Mouse (Mus musculus) small intestine, adult 2 months (tissue): ENCODE data around the gene Dhx15. TPM values are rescaled to one million over a fixed set of nuclear protein-coding genes. Genes with fewer than 3 reads are reported as not detected.

Source experiments
- H3K27ac ChIP-seq: fragments of 200-500 bp; 2 replicates; pipeline ENCODE4 v1.5.1; 2012; ENCODE audit warnings: low read depth, low read length, control low read depth, inconsistent platforms; ENCODE audit not compliant: insufficient read depth
- H3K27me3 ChIP-seq: fragments of 200-500 bp; 2 replicates; pipeline ENCODE4 v1.6.1; 2012; ENCODE audit warnings: mild to moderate bottlenecking, moderate library complexity, low read length, inconsistent platforms; ENCODE audit not compliant: control insufficient read depth, insufficient read depth
- H3K36me3 ChIP-seq: fragments of 200-500 bp; 2 replicates; pipeline ENCODE4 v1.6.1; 2012; ENCODE audit warnings: mild to moderate bottlenecking, low read length, control low read depth, inconsistent platforms; ENCODE audit not compliant: control insufficient read depth, insufficient read depth
- H3K4me1 ChIP-seq: fragments of 200-500 bp; 2 replicates; pipeline ENCODE4 v1.6.1; 2012; ENCODE audit warnings: low read length, inconsistent platforms, mixed read lengths; ENCODE audit not compliant: control insufficient read depth, insufficient read depth, insufficient read length
- H3K4me3 ChIP-seq: fragments of 200-500 bp; 2 replicates; pipeline ENCODE4 v1.5.1; 2012; ENCODE audit warnings: low read depth, mild to moderate bottlenecking, control low read depth, inconsistent platforms, low read length, moderate library complexity
- CTCF ChIP-seq: fragments of 200-500 bp; IDR thresholded peaks from 2 replicates; pipeline ENCODE4 v1.5.1; 2012; ENCODE audit warnings: low read depth, mild to moderate bottlenecking, control low read depth, inconsistent platforms, low read length, moderate library complexity, mixed read lengths; ENCODE audit not compliant: insufficient replicate concordance, insufficient read length; ENCODE audit errors: extremely low read depth
- POLR2A ChIP-seq: fragments of 200-500 bp; IDR thresholded peaks from 2 replicates; pipeline ENCODE4 v1.6.1; 2012; ENCODE audit warnings: low read depth, mild to moderate bottlenecking, control low read depth, inconsistent platforms, low read length, moderate library complexity
- WGBS: fragments of 180-500 bp; shearing (Covaris S2); methylation state at CpG from one replicate; pipeline ENCODE4 v1.1.7; 2018; 5-methylcytosine and 5-hydroxymethylcytosine counted together
- polyA plus RNA-seq: library from polyadenylated mRNA; depleted of rRNA; stranded (reverse); fragments of >200 nt; gene quantifications from 2 replicates; pipeline ENCODE4 v1.2.3, GENCODE M21; 2012

Dhx15 gene
- polyA plus RNA-seq, 1 experiment = 11.3 TPM

DNA sequence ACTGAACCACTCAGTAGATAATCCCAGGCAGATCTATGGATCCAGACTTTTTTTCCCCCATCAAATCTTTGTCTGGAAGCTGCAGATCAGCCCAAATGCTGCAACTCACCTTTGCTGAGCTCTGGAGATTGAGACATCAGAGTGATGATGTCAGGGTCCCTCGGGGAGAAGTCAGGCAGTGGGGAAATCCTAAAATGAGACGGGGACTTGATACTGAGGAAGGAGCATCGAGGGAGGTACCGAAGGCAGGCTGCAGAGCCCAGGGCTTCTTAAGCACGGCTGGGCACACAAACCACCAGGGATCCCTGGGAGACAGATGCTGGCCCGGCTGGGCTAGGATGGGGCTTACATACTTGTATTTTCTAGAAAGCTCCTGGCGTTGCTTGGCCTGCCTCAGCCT lies 64.1 kb downstream of the Dhx15 start:
- whole genome bisulfite sequencing = 58% methylated on average over 7 of the region's 7 CpGs
- Histone ChIP-seq H3K27ac (no peak overlapping the region), H3K4me3 (no peak overlapping the region), H3K4me1 (no peaks in the 10 kb centered on the region), H3K36me3 (no peaks in the 10 kb centered on the region), H3K27me3 (no peaks in the 10 kb centered on the region)
- TF ChIP-seq CTCF (no peak), POLR2A (no peak)

DNA sequence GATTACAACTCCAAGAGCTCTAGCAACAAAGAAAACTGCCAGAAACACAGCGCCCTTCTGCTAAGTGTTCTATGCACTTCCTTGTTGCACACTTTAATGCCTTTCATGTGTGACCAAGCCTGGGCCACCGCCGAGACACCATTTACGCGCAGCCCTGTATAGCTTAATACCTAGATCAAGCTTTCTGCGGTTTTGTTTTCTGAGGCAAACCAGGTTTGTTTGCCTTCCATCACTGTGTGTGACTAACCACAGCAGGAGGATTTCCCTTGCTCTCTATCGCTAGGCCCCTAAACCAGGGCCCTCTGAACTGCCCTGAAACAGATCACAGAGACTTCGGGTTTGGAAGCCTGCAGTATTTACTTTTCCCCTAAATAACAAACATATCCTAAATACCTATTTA lies 64.5 kb downstream of the Dhx15 start:
- Histone ChIP-seq H3K4me3 (no peak overlapping the region), H3K27me3 (no peaks in the 10 kb centered on the region), H3K27ac (no peak overlapping the region), H3K4me1 (no peaks in the 10 kb centered on the region), H3K36me3 (no peaks in the 10 kb centered on the region)
- TF ChIP-seq CTCF = no peak
- TF ChIP-seq POLR2A = no peak
- WGBS = 60% methylated on average over 8 of the region's 8 CpGs

DNA sequence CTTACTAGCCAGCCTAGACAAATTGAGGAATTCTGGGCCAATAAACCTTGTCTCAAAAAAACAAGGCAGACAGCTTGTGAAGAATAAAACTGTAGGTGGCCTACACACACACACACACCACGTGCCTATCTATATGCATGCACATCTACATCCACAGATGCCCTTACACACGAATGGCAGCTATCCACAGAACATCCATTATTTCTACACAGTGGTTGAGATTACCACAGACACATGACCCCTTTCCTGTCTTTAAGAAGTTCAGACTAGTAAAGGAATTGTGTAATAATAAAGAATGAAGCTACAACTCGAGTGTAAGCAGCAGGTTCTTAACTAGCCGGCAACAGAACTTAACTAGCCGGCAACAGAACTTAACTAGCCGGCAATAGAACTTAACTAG lies 68.2 kb downstream of the Dhx15 start:
- H3K4me3 ChIP-seq = no peak overlapping the region
- no peaks in the 10 kb centered on the region for H3K27me3 ChIP-seq
- WGBS = 81% methylated on average over 6 of the region's 6 CpGs
- no peak for TF ChIP-seq POLR2A
- TF ChIP-seq CTCF = no peak
- no peak overlapping the region for H3K27ac ChIP-seq
- H3K4me1 ChIP-seq = no peaks in the 10 kb centered on the region
- no peaks in the 10 kb centered on the region for H3K36me3 ChIP-seq

DNA sequence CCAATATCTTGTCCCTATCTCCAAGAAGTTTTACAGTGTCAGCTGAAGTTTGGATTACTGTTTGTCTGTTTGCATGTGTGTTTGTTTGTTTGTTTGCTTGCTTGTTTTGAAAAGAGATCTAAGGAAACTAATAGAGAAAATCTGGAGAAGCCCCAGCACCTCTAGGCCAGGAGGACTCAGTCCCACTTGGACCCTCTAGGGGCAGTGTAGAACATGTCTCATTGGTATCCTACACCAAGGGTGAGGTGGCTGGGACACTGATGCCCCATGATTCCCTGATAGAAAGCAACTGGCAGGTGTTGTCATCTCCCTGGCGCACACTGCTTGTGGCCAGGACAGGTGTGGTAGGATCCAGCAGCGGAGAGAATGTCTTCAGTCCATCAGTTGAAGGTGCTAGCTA lies 70.5 kb downstream of the Dhx15 start:
- H3K36me3 ChIP-seq = no peaks in the 10 kb centered on the region
- H3K4me3 ChIP-seq = no peak overlapping the region
- WGBS = 71% methylated on average over 2 of the region's 2 CpGs
- H3K27me3 ChIP-seq = peaks cover 13% of the 10 kb centered on the region
- peaks cover 9% of the 10 kb centered on the region for H3K4me1 ChIP-seq
- H3K27ac ChIP-seq = no peak overlapping the region
- TF ChIP-seq CTCF (no peak), POLR2A (no peak)

GRCm38 (mm10) chr5:52119192-52119591 lies 71.1 kb downstream of the Dhx15 start:
- WGBS = 78% methylated on average over 2 of the region's 2 CpGs
- Histone ChIP-seq H3K36me3 (no peaks in the 10 kb centered on the region), H3K4me1 (peaks cover 14% of the 10 kb centered on the region), H3K4me3 (no peak overlapping the region), H3K27me3 (peaks cover 20% of the 10 kb centered on the region), H3K27ac (no peak overlapping the region)
- TF ChIP-seq POLR2A (no peak), CTCF (no peak)

DNA sequence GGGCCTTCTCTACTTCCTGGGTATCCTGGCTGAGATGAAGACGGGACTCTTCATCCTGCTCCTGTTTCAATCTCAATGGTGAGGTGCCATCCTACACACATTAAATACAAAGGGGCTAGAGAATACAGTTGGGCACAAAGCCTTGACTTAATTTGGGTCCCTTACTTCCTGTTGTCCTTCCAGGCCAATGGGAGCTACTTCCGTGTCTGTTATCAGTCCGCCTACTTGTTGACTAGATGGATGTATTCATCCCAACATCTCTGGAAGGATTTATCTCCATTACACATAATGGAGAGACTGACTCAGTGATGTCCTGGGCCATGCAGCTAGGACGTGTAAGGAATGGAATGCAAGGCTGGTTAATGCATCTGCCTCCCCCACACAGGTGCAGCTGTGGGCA lies 72.5 kb downstream of the Dhx15 start:
- Histone ChIP-seq H3K27me3 (peaks cover 33% of the 10 kb centered on the region), H3K4me3 (no peak overlapping the region), H3K27ac (no peak overlapping the region), H3K4me1 (peaks cover 22% of the 10 kb centered on the region), H3K36me3 (no peaks in the 10 kb centered on the region)
- TF ChIP-seq CTCF (no peak), POLR2A (no peak)
- WGBS = 85% methylated on average over 4 of the region's 4 CpGs

- TF ChIP-seq CTCF = no peak
- no peak for TF ChIP-seq POLR2A
- H3K36me3 ChIP-seq = no peaks in the 10 kb centered on the region
- H3K4me1 ChIP-seq = peaks cover 24% of the 10 kb centered on the region
- peaks cover 42% of the 10 kb centered on the region for H3K27me3 ChIP-seq
- H3K4me3 ChIP-seq = peak overlapping the region; percentile 98
- no peak overlapping the region for H3K27ac ChIP-seq
- WGBS = 3% methylated on average over 17 of the region's 17 CpGs
These were observed 73.9 kb downstream of the Dhx15 start for GRCm38 (mm10) chr5:52116404-52116803.
